Mouse (Mus musculus) cerebellum, postnatal 14 days (tissue): Measurements from ENCODE around the gene B430306N03Rik.
"Not testable (repeated sequence)": the region's sequence is repeated elsewhere in the genome, so short reads cannot be mapped to it uniquely, and the experiment has no call there.

Source experiments
- DNase-seq, 2 experiments: peaks; one replicate each; pipeline ENCODE4 v3.0.0; 2021; ENCODE audit warnings: mixed read lengths in 2 of 2

B430306N03Rik gene

GRCm38 (mm10) chr17:48315905-48316579, at the start of gene B430306N03Rik:
B430306N03Rik (plus strand) TSS chr17:48316141.
- not testable (repeated sequence) for DNase-seq

GRCm38 (mm10) chr17:48266610-48267304, 49.2 kb upstream of the B430306N03Rik start:
- DNase-seq, result no peak

GRCm38 (mm10) chr17:48267591-48267990, 48.4 kb upstream of the B430306N03Rik start:
- no peak for DNase-seq

- no peak for DNase-seq
These were observed 47.7 kb upstream of the B430306N03Rik start for GRCm38 (mm10) chr17:48268276-48268675.

- no peak for DNase-seq
These were observed 46.1 kb upstream of the B430306N03Rik start for GRCm38 (mm10) chr17:48269833-48270232.

GRCm38 (mm10) chr17:48272158-48272557, 43.8 kb upstream of the B430306N03Rik start:
- no peak for DNase-seq

- DNase-seq, result no peak
These were observed 43.3 kb upstream of the B430306N03Rik start for GRCm38 (mm10) chr17:48272598-48272997.

GRCm38 (mm10) chr17:48274098-48274497, 41.8 kb upstream of the B430306N03Rik start:
- DNase-seq, result no peak

GRCm38 (mm10) chr17:48274885-48275284, 41.1 kb upstream of the B430306N03Rik start:
- DNase-seq, result peak; percentile 89 to 92

- DNase-seq, result no peak
These were observed 40.2 kb upstream of the B430306N03Rik start for GRCm38 (mm10) chr17:48275736-48276135.

GRCm38 (mm10) chr17:48278381-48278780, 37.6 kb upstream of the B430306N03Rik start:
- no peak for DNase-seq

- DNase-seq, result no peak
These were observed 36.9 kb upstream of the B430306N03Rik start for GRCm38 (mm10) chr17:48279002-48279401.

GRCm38 (mm10) chr17:48280943-48281738, 34.8 kb upstream of the B430306N03Rik start:
- peak in 1 of 2 experiments; percentile 3 for DNase-seq

GRCm38 (mm10) chr17:48281739-48282085, 34.2 kb upstream of the B430306N03Rik start:
- peak; percentile 23 to 29 for DNase-seq

- no peak for DNase-seq
These were observed 29.2 kb upstream of the B430306N03Rik start for GRCm38 (mm10) chr17:48286765-48287164.

GRCm38 (mm10) chr17:48287276-48287675, 28.7 kb upstream of the B430306N03Rik start:
- DNase-seq, result peak in 1 of 2 experiments; percentile 31

- no peak for DNase-seq
These were observed 22.3 kb upstream of the B430306N03Rik start for GRCm38 (mm10) chr17:48293500-48294194.

GRCm38 (mm10) chr17:48299203-48299602, 16.7 kb upstream of the B430306N03Rik start, which contains the start of gene Treml2:
Treml2 (plus strand) TSS chr17:48299498.
- no peak for DNase-seq

- DNase-seq, result no peak
These were observed 16.2 kb upstream of the B430306N03Rik start for GRCm38 (mm10) chr17:48299756-48300155.

- no peak for DNase-seq
These were observed 15.7 kb upstream of the B430306N03Rik start for GRCm38 (mm10) chr17:48300199-48300598.

- no peak for DNase-seq
These were observed 15.1 kb upstream of the B430306N03Rik start for GRCm38 (mm10) chr17:48300861-48301260.

- no peak for DNase-seq
These were observed 14.1 kb upstream of the B430306N03Rik start for GRCm38 (mm10) chr17:48301792-48302191.

GRCm38 (mm10) chr17:48312124-48312523, 3.8 kb upstream of the B430306N03Rik start:
- no peak for DNase-seq
